Mouse (Mus musculus) lung, postnatal 0 days (tissue): ENCODE results near the gene Kcnn3. TPM values are rescaled to one million over a fixed set of nuclear protein-coding genes. Genes with fewer than 3 reads are reported as not detected.
A peak's percentile ranks its signal among the peaks of the same experiment; 100 is the strongest.

Experiments
- ATAC-seq: fragments of 200-750 bp; cut with Nextera tagmentation; 2 replicates; pipeline ENCODE4 v1.8.0; 2017; ENCODE audit warnings: moderate library complexity
- DNase-seq: peaks from one replicate; pipeline ENCODE4 v3.0.0-alpha.2; 2016; ENCODE audit warnings: low spot score
- H3K27ac ChIP-seq: fragments of 300-500 bp; sonication (generic); 2 replicates; pipeline ENCODE4 v1.5.1; 2014; ENCODE audit warnings: antibody characterized with exemption, mild to moderate bottlenecking, low read length, mixed read lengths
- H3K27me3 ChIP-seq: fragments of 300-500 bp; sonication (generic); replicated peaks from 2 replicates; pipeline ENCODE4 v1.6.1; 2014; ENCODE audit warnings: low read length, mixed read lengths; ENCODE audit not compliant: insufficient read depth
- H3K36me3 ChIP-seq: fragments of 300-500 bp; sonication (generic); 2 replicates; pipeline ENCODE4 v1.6.1; 2014; ENCODE audit warnings: low read length, mixed read lengths; ENCODE audit not compliant: insufficient read depth
- H3K4me1 ChIP-seq: fragments of 300-500 bp; sonication (generic); 2 replicates; pipeline ENCODE4 v1.6.1; 2014; ENCODE audit warnings: antibody characterized with exemption, low read depth, low read length, mixed read lengths; ENCODE audit not compliant: insufficient read depth
- H3K4me2 ChIP-seq: fragments of 300-500 bp; sonication (generic); replicated peaks from 2 replicates; pipeline ENCODE4 v1.6.1; 2014; ENCODE audit warnings: low read depth, mild to moderate bottlenecking, low read length, moderate library complexity, mixed read lengths
- H3K4me3 ChIP-seq: fragments of 300-500 bp; sonication (generic); 2 replicates; pipeline ENCODE4 v1.5.1; 2014; ENCODE audit warnings: low read depth, low read length
- H3K9ac ChIP-seq: fragments of 300-500 bp; sonication (generic); replicated peaks from 2 replicates; pipeline ENCODE4 v1.6.1; 2014; ENCODE audit warnings: low read depth, mild to moderate bottlenecking
- H3K9me3 ChIP-seq: fragments of 300-500 bp; sonication (generic); 2 replicates; pipeline ENCODE4 v1.6.1; 2016; ENCODE audit warnings: low read length, mixed read lengths
- CTCF ChIP-seq: IDR thresholded peaks from 2 replicates; pipeline ENCODE4 v1.5.1; 2016; ENCODE audit warnings: antibody characterized with exemption, mild to moderate bottlenecking
- EP300 ChIP-seq: IDR thresholded peaks from 2 replicates; pipeline ENCODE4 v1.6.1; 2016; ENCODE audit warnings: antibody characterized with exemption, mild to moderate bottlenecking, control low read depth
- WGBS: fragments of 180-500 bp; shearing (Covaris S2); extraction: QIAGEN DNeasy Blood & Tissue Kit; methylation state at CpG from one replicate; pipeline ENCODE4 v1.1.7; 2014; 5-methylcytosine and 5-hydroxymethylcytosine counted together
- polyA plus RNA-seq: library from polyadenylated mRNA; unstranded; fragments of >200 nt; fragmentation: Nextera tagmentation; extraction: Ambion mirVana; gene quantifications from 2 replicates; pipeline ENCODE4 v1.2.1, GENCODE M21; 2015

The Kcnn3 gene
- polyA plus RNA-seq, 1 experiment from 2014 or later = 1.0 TPM

GRCm38 (mm10) chr3:89622825-89623224, 102.9 kb downstream of the Kcnn3 start:
- 39% methylated on average over 6 of the region's 6 CpGs for WGBS

DNA sequence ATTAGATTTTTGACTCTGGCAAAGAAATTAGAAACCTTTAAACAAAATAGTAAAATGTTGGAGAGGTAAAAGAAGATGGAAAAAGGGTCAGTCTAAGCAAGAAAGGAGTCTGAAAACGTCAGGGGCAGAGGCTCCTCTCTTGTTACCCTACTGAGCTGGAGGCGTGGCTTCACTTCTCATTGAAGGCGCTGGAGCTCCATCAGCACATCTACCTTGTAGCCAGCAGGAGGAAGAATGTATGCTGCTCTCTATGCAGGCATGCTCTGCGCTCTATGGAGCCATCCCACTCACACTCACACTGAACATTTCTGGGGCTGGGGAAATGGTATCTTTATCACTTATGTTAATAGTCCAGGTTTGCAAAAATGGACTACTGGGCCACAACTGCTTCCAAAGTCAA, 103.6 kb downstream of the Kcnn3 start:
- Histone ChIP-seq H3K27me3 (no peaks in the 10 kb centered on the region), H3K9me3 (no peaks in the 10 kb centered on the region), H3K27ac (no peak overlapping the region), H3K4me1 (no peaks in the 10 kb centered on the region), H3K36me3 (no peaks in the 10 kb centered on the region), H3K4me2 (no peak overlapping the region), H3K9ac (no peak overlapping the region), H3K4me3 (no peak overlapping the region)
- ATAC-seq (no peak), DNase-seq (no peak)
- WGBS = 64% methylated on average over 4 of the region's 4 CpGs
- TF ChIP-seq EP300 (no peak), CTCF (no peak)

More at GRCm38 (mm10) chr3:89622825-89623224, 102.9 kb downstream of the Kcnn3 start:
- Histone ChIP-seq H3K27me3 (no peaks in the 10 kb centered on the region), H3K36me3 (no peaks in the 10 kb centered on the region), H3K9ac (no peak overlapping the region), H3K4me3 (no peak overlapping the region), H3K4me1 (no peaks in the 10 kb centered on the region), H3K4me2 (no peak overlapping the region), H3K27ac (no peak overlapping the region), H3K9me3 (no peaks in the 10 kb centered on the region)
- no peak for DNase-seq
- ATAC-seq = no peak
- TF ChIP-seq EP300 = no peak
- TF ChIP-seq CTCF = no peak

DNA sequence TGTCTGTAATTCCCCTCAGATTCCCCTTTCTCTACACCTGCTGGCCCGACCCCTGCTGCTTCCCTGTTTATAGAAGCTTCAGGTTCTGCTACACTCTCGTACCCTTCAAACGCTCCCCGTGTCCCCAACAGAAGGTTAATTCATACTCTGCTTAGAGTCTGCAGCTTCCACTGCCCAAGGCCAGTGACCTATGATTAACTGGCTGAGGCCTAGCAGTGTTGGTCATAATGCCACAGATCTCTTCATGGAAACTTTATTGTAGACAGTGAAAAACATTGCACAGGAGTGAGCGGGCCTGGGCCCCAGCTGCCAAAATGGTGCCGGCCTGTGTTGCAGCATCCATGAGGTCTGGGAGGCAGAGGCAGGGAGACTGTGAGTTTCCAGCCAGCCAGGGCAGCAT, 104.0 kb downstream of the Kcnn3 start:
- Histone ChIP-seq H3K4me1 (no peaks in the 10 kb centered on the region), H3K36me3 (no peaks in the 10 kb centered on the region), H3K27me3 (no peaks in the 10 kb centered on the region), H3K9me3 (no peaks in the 10 kb centered on the region), H3K4me3 (no peak overlapping the region), H3K4me2 (no peak overlapping the region), H3K27ac (no peak overlapping the region), H3K9ac (no peak overlapping the region)
- 77% methylated on average over 6 of the region's 6 CpGs for WGBS
- ATAC-seq = no peak
- no peak for DNase-seq
- no peak for TF ChIP-seq CTCF
- no peak for TF ChIP-seq EP300

GRCm38 (mm10) chr3:89624814-89625445, 105.0 kb downstream of the Kcnn3 start:
- Histone ChIP-seq H3K9me3 (no peaks in the 10 kb centered on the region), H3K36me3 (no peaks in the 10 kb centered on the region), H3K4me1 (no peaks in the 10 kb centered on the region), H3K4me3 (no peak overlapping the region), H3K27ac (no peak overlapping the region), H3K9ac (no peak overlapping the region), H3K27me3 (no peaks in the 10 kb centered on the region), H3K4me2 (no peak overlapping the region)
- TF ChIP-seq CTCF = no peak
- TF ChIP-seq EP300 = no peak
- no peak for DNase-seq
- no peak for ATAC-seq
- WGBS = 68% methylated on average over 5 of the region's 5 CpGs

GRCm38 (mm10) chr3:89626556-89626955, 106.6 kb downstream of the Kcnn3 start:
- TF ChIP-seq EP300 (no peak), CTCF (no peak)
- Histone ChIP-seq H3K27ac (no peak overlapping the region), H3K36me3 (no peaks in the 10 kb centered on the region), H3K4me1 (peaks cover 5% of the 10 kb centered on the region; the same call in 1 of the 2 replicates), H3K9ac (no peak overlapping the region), H3K9me3 (no peaks in the 10 kb centered on the region), H3K27me3 (no peaks in the 10 kb centered on the region), H3K4me3 (no peak overlapping the region), H3K4me2 (no peak overlapping the region)
- ATAC-seq = no peak
- WGBS = 38% methylated on average over 3 of the region's 4 CpGs
- no peak for DNase-seq

GRCm38 (mm10) chr3:89629811-89630210, 109.8 kb downstream of the Kcnn3 start:
- Histone ChIP-seq H3K4me3 (no peak overlapping the region), H3K4me1 (peaks cover 5% of the 10 kb centered on the region; the same call in 1 of the 2 replicates), H3K36me3 (no peaks in the 10 kb centered on the region), H3K4me2 (no peak overlapping the region), H3K27ac (no peak overlapping the region), H3K27me3 (no peaks in the 10 kb centered on the region), H3K9ac (no peak overlapping the region), H3K9me3 (no peaks in the 10 kb centered on the region)
- peak; percentile 65 for DNase-seq
- WGBS = 58% methylated on average over 3 of the region's 3 CpGs
- ATAC-seq = peak; percentile 43; the same call in 1 of the 2 replicates
- TF ChIP-seq EP300 (no peak), CTCF (no peak)
